17 mouse cellular contexts compared by ENCODE assay signal in the genomic region with DNA sequence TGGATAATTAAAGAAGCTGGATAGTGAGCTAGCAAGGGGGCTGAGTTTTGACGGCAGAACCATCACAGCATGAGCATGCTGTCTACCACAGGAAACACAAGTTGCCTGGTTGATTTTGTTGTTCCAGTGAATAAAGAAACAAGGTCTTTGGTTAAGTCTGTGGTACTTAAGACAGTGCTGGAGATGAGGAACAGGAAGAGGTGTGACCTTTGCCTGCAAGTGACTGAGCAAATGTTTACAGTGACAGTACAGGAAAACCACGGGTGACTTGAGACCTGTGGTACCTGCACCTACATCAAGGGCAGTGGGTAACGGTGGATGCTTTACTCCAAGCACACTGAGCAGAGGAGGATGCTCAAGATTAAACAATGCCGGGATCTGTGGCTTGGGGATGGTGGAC. TPM values are rescaled to one million over a fixed set of nuclear protein-coding genes. Genes with fewer than 3 reads are reported as not detected.
DNase-seq lines count a peak whose midpoint lies in the region; ATAC-seq lines count a peak whose summit lies in the region.
"Had no signal": no experiment of that assay in that cellular context is flagged by ENCODE, and none has a peak within 500 bp of the region (broad histone marks: within the 10 kb centered on the region; RNA-seq: fewer than 3 reads in every experiment).

No protein-coding gene starts in this region.

- DNase-seq in lung, postnatal 36 days: peak; percentile 2
- DNase-seq in lung, postnatal 10 days: no peak
- DNase-seq in natural killer cell, adult 2 months (ENCODE audit: low spot score in 2 of 2): peak; percentile 31 to 42
- peak; percentile 13 for DNase-seq in thymus, postnatal 4 days
- no peak for DNase-seq in kidney, adult 11 months
- no peak for DNase-seq in right cerebral cortex, adult 2 months (ENCODE audit: low spot score in 2 of 2)
- DNase-seq: adrenal gland, adult 2 months; cerebellum, adult 11 months; heart, postnatal 14 days; kidney, adult 9 months; liver, embryonic 13.5 days; right cerebral cortex, postnatal 4 days had no signal

- ATAC-seq in common myeloid progenitor, adult 5-6 weeks (replicated peaks; ENCODE audit: low read depth, poor library complexity, severe bottlenecking): peak; percentile 65
- no peak for ATAC-seq in megakaryocyte-erythroid progenitor cell, adult 5-6 weeks (replicated peaks; ENCODE audit: low FRiP score, low TSS enrichment, poor library complexity, severe bottlenecking)
- ATAC-seq: forebrain, embryonic 16.5 days; hindbrain, embryonic 16.5 days had no signal

RNA-seq across cellular contexts. Expression of gene Lrrc6, which starts 55.5 kb away (rescaled TPM):
- not detected in 2 replicates for total RNA-seq in common myeloid progenitor, adult 5-6 weeks (2017)
- total RNA-seq in megakaryocyte-erythroid progenitor cell, adult 5-6 weeks (2014; fragmentation: Nextera tagmentation): not detected in 2 replicates
- total RNA-seq in megakaryocyte-erythroid progenitor cell, adult 5-6 weeks (2017): not detected in 2 replicates
- total RNA-seq: gastrocnemius, postnatal 4 days had no signal

Comparison
In these comparisons a context has a peak if more than half of its experiments do, and no peak if none do; other contexts are left out.
1. DNase-seq: peak in lung, postnatal 36 days (single experiment), natural killer cell, adult 2 months (2 of 2) and thymus, postnatal 4 days (single experiment); none in lung, postnatal 10 days (single experiment), kidney, adult 11 months (single experiment) and right cerebral cortex, adult 2 months (0 of 2).